Mouse (Mus musculus) spleen, embryonic (tissue): Measurements from ENCODE around the gene Tab1.

Experiments used
- CTCF ChIA-PET: fragments of 350-600 bp; sonication (Branson Sonifier 250); formaldehyde crosslinking; loops from one replicate; lab custom pipeline; 2022; lab: Charles Lee

Gene Tab1

GRCm38 (mm10) chr15:80132993-80133586 lies at the start of gene Tab1:
TSS of gene Tab1 (plus strand) at chr15:80133127.
- CTCF ChIA-PET, result interaction anchor here (0.5 to 0.7 kb wide), 2 partner anchors 780 to 1364 kb away, joined by 3 to 19 read pairs; no protein-coding TSS in a partner anchor

GRCm38 (mm10) chr15:80083276-80083731 lies 49.6 kb upstream of the Tab1 start:
- CTCF ChIA-PET, result interaction anchor here (0.7 kb wide), 1 partner anchor 132 kb away, joined by 15 read pairs; no protein-coding TSS in a partner anchor

GRCm38 (mm10) chr15:80083740-80084139 lies 49.2 kb upstream of the Tab1 start:
- CTCF ChIA-PET, result interaction anchor here (0.7 kb wide), 1 partner anchor 133 kb away, joined by 15 read pairs; no protein-coding TSS in a partner anchor

GRCm38 (mm10) chr15:80087406-80088012 lies 45.4 kb upstream of the Tab1 start:
- CTCF ChIA-PET, result no interaction called here

GRCm38 (mm10) chr15:80088637-80089036 lies 44.3 kb upstream of the Tab1 start:
- CTCF ChIA-PET, result interaction anchor here (0.6 to 0.9 kb wide), 5 partner anchors 25 to 608 kb away, joined by 3 to 15 read pairs (median 3); no protein-coding TSS in a partner anchor

- CTCF ChIA-PET, result no interaction called here
These were observed 42.8 kb upstream of the Tab1 start for GRCm38 (mm10) chr15:80090155-80090554.

- CTCF ChIA-PET, result interaction anchor here (0.5 kb wide), 1 partner anchor 271 kb away, joined by 3 read pairs; no protein-coding TSS in a partner anchor
These were observed 42.2 kb upstream of the Tab1 start for GRCm38 (mm10) chr15:80090741-80091120.

GRCm38 (mm10) chr15:80091121-80091955 lies 41.6 kb upstream of the Tab1 start, which contains the start of the genes Syngr1 and Rpl3:
TSS of gene Syngr1 (plus strand) at chr15:80091334.
TSS of gene Rpl3 (minus strand) at chr15:80091868.
- CTCF ChIA-PET, result interaction anchor here (0.5 kb wide), 1 partner anchor 272 kb away, joined by 3 read pairs; no protein-coding TSS in a partner anchor

GRCm38 (mm10) chr15:80092041-80092441 lies 40.9 kb upstream of the Tab1 start:
- CTCF ChIA-PET, result no interaction called here

- CTCF ChIA-PET, result no interaction called here
These were observed 40.3 kb upstream of the Tab1 start for GRCm38 (mm10) chr15:80092599-80092998.

- CTCF ChIA-PET, result interaction anchor here (0.6 kb wide), 1 partner anchor 622 kb away, joined by 3 read pairs; no protein-coding TSS in a partner anchor
These were observed 38.7 kb upstream of the Tab1 start for GRCm38 (mm10) chr15:80094201-80094600.

- CTCF ChIA-PET, result interaction anchor here (0.6 kb wide), 1 partner anchor 189 kb away, joined by 3 read pairs; no protein-coding TSS in a partner anchor
These were observed 37.3 kb upstream of the Tab1 start for GRCm38 (mm10) chr15:80095596-80095995.

- CTCF ChIA-PET, result interaction anchor here (0.6 kb wide), 1 partner anchor 77 kb away, joined by 4 read pairs; the partner anchor contains the start of gene Mgat3
These were observed 36.5 kb upstream of the Tab1 start for GRCm38 (mm10) chr15:80096406-80096805.

- CTCF ChIA-PET, result interaction anchor here (0.6 kb wide), 1 partner anchor 77 kb away, joined by 4 read pairs; the partner anchor contains the start of gene Mgat3
These were observed 35.7 kb upstream of the Tab1 start for GRCm38 (mm10) chr15:80096946-80097881.

- CTCF ChIA-PET, result no interaction called here
These were observed 34.9 kb upstream of the Tab1 start for GRCm38 (mm10) chr15:80097999-80098461.

- CTCF ChIA-PET, result no interaction called here
These were observed 34.1 kb upstream of the Tab1 start for GRCm38 (mm10) chr15:80098809-80099208.

GRCm38 (mm10) chr15:80099477-80099876 lies 33.5 kb upstream of the Tab1 start:
- CTCF ChIA-PET, result no interaction called here

- CTCF ChIA-PET, result no interaction called here
These were observed 32.7 kb upstream of the Tab1 start for GRCm38 (mm10) chr15:80100196-80100595.

GRCm38 (mm10) chr15:80100871-80101270 lies 32.1 kb upstream of the Tab1 start:
- CTCF ChIA-PET, result no interaction called here

GRCm38 (mm10) chr15:80101503-80101902 lies 31.4 kb upstream of the Tab1 start:
- CTCF ChIA-PET, result no interaction called here
